Mouse (Mus musculus): ENCODE data around the gene Olfr414. TPM values are rescaled to one million over a fixed set of nuclear protein-coding genes. Genes with fewer than 3 reads are reported as not detected.

Olfr414 gene
- not detected in 2 replicates for polyA plus RNA-seq (2014; fragmentation: Nextera tagmentation; extraction: Ambion mirVana)

GRCm38 (mm10) chr1:174423764-174424163, at the start of gene Olfr414:
Gene Olfr414 (plus strand): TSS chr1:174424064.
- DNase-seq (ENCODE audit: low spot score) (no peak), ATAC-seq (replicated peaks; ENCODE audit: low FRiP score) (no peak)
- 0 out of 2 replicates have a peak, but pooled peaks cover 3% of the 10 kb centered on the region for H3K4me1 ChIP-seq (replicated peaks; ENCODE audit: control insufficient read depth, insufficient read depth, low read length)
- no peaks in the 10 kb centered on the region for H3K9me3 ChIP-seq (ENCODE audit: control insufficient read depth, low read length)
- H3K27ac ChIP-seq (ENCODE audit: low read depth, low read length), result no peak within 1 kb of the TSS
- WGBS, result 67% methylated on average over 1 of the region's 1 CpGs
- H3K36me3 ChIP-seq (ENCODE audit: control insufficient read depth, insufficient read depth, low read length), result no peaks in the 10 kb centered on the region
- no peak within 1 kb of the TSS for H3K9ac ChIP-seq (ENCODE audit: low read depth, low read length)
- H3K4me3 ChIP-seq (ENCODE audit: low read depth, low read length), result no peak within 1 kb of the TSS
- H3K4me2 ChIP-seq, result no peak within 1 kb of the TSS
- no peaks in the 10 kb centered on the region for H3K27me3 ChIP-seq (replicated peaks; ENCODE audit: control insufficient read depth, insufficient read depth, low read length)

- Histone ChIP-seq H3K36me3 (ENCODE audit: control insufficient read depth, insufficient read depth, low read length) (no peaks in the 10 kb centered on the region), H3K4me3 (ENCODE audit: low read depth, low read length) (no peak within 1 kb of the TSS), H3K4me1 (replicated peaks; ENCODE audit: control insufficient read depth, insufficient read depth, low read length) (no peaks in the 10 kb centered on the region), H3K9ac (ENCODE audit: low read depth, low read length) (no peak within 1 kb of the TSS), H3K9me3 (ENCODE audit: control insufficient read depth, low read length) (no peaks in the 10 kb centered on the region), H3K4me2 (no peak within 1 kb of the TSS), H3K27ac (ENCODE audit: low read depth, low read length) (no peak within 1 kb of the TSS), H3K27me3 (replicated peaks; ENCODE audit: control insufficient read depth, insufficient read depth, low read length) (no peaks in the 10 kb centered on the region)
- 86% methylated on average over 2 of the region's 2 CpGs for WGBS
- ATAC-seq (replicated peaks; ENCODE audit: low FRiP score) (no peak), DNase-seq (ENCODE audit: low spot score) (no peak)
These were observed 33.1 kb upstream of the Olfr414 start, which contains the start of gene Olfr248 for GRCm38 (mm10) chr1:174390746-174391145. Gene Olfr248 (plus strand): TSS chr1:174391046.

- H3K4me2 ChIP-seq, result no peak overlapping the region
- ATAC-seq (replicated peaks; ENCODE audit: low FRiP score) (peak; percentile 64), DNase-seq (ENCODE audit: low spot score) (no peak)
- H3K9me3 ChIP-seq (ENCODE audit: control insufficient read depth, low read length), result no peaks in the 10 kb centered on the region
- H3K4me1 ChIP-seq (replicated peaks; ENCODE audit: control insufficient read depth, insufficient read depth, low read length), result 0 out of 2 replicates have a peak, but pooled peaks cover 3% of the 10 kb centered on the region
- no peaks in the 10 kb centered on the region for H3K27me3 ChIP-seq (replicated peaks; ENCODE audit: control insufficient read depth, insufficient read depth, low read length)
- H3K4me3 ChIP-seq (ENCODE audit: low read depth, low read length), result no peak overlapping the region
- WGBS, result 66% methylated on average over 4 of the region's 4 CpGs
- no peaks in the 10 kb centered on the region for H3K36me3 ChIP-seq (ENCODE audit: control insufficient read depth, insufficient read depth, low read length)
- no peak overlapping the region for H3K27ac ChIP-seq (ENCODE audit: low read depth, low read length)
- no peak overlapping the region for H3K9ac ChIP-seq (ENCODE audit: low read depth, low read length)
These were observed 905 bp upstream of the Olfr414 start for GRCm38 (mm10) chr1:174422959-174423358.

DNA sequence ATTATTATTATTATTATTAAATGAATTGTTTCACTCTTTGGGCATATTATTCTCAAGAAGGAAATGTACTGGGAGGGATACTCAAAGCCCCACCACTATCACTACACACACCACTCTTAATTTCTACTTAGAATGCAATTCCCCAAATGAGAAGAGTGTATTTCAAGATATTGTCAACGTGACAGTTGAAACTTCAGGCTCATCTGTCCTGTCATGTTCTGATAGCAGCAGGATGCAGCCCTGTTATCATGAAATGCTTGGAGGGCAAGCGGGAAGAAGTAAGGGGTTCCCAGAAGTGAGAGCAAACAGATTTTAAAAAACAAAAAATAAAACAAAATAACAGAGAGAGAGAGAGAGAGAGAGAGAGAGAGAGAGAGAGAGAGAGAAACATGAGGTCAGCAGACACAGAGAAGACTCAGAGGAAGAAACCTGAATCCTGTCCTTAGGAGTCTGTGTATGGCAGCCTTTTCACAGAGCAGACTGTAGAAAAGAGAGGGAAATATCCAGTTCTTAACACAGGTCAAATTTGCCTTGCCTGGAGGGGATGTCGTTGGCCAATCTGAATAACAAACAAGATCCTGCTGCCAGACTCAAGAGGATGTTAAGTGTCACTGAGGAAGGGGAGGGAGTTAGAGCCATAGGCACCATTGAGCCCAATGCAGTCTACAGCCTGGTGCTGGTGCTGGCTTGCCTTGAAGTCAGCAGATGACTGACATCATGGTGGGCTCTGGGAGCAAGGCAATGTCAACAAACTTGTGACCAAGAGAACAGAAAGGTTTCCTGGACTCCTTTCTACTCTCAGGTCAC, 2.5 kb downstream of the Olfr414 start:
- no peaks in the 10 kb centered on the region for H3K27me3 ChIP-seq (replicated peaks; ENCODE audit: control insufficient read depth, insufficient read depth, low read length)
- 0 out of 2 replicates have a peak, but pooled peaks cover 3% of the 10 kb centered on the region for H3K4me1 ChIP-seq (replicated peaks; ENCODE audit: control insufficient read depth, insufficient read depth, low read length)
- no peaks in the 10 kb centered on the region for H3K36me3 ChIP-seq (ENCODE audit: control insufficient read depth, insufficient read depth, low read length)
- H3K4me2 ChIP-seq, result no peak overlapping the region
- 34% methylated on average over 3 of the region's 3 CpGs for WGBS
- DNase-seq (ENCODE audit: low spot score) (no peak), ATAC-seq (replicated peaks; ENCODE audit: low FRiP score) (peak; percentile 84)
- H3K27ac ChIP-seq (ENCODE audit: low read depth, low read length), result no peak overlapping the region
- no peaks in the 10 kb centered on the region for H3K9me3 ChIP-seq (ENCODE audit: control insufficient read depth, low read length)
- no peak overlapping the region for H3K4me3 ChIP-seq (ENCODE audit: low read depth, low read length)
- no peak overlapping the region for H3K9ac ChIP-seq (ENCODE audit: low read depth, low read length)

- H3K36me3 ChIP-seq (ENCODE audit: control insufficient read depth, insufficient read depth, low read length), result no peaks in the 10 kb centered on the region
- DNase-seq (ENCODE audit: low spot score) (no peak), ATAC-seq (replicated peaks; ENCODE audit: low FRiP score) (no peak)
- 82% methylated on average over 1 of the region's 1 CpGs for WGBS
- no peaks in the 10 kb centered on the region for H3K27me3 ChIP-seq (replicated peaks; ENCODE audit: control insufficient read depth, insufficient read depth, low read length)
- no peaks in the 10 kb centered on the region for H3K9me3 ChIP-seq (ENCODE audit: control insufficient read depth, low read length)
- no peak overlapping the region for H3K27ac ChIP-seq (ENCODE audit: low read depth, low read length)
- H3K4me1 ChIP-seq (replicated peaks; ENCODE audit: control insufficient read depth, insufficient read depth, low read length), result 0 out of 2 replicates have a peak, but pooled peaks cover 3% of the 10 kb centered on the region
- no peak overlapping the region for H3K4me3 ChIP-seq (ENCODE audit: low read depth, low read length)
- H3K4me2 ChIP-seq, result no peak overlapping the region
- H3K9ac ChIP-seq (ENCODE audit: low read depth, low read length), result no peak overlapping the region
These were observed 3.5 kb downstream of the Olfr414 start for GRCm38 (mm10) chr1:174427402-174427801.

DNA sequence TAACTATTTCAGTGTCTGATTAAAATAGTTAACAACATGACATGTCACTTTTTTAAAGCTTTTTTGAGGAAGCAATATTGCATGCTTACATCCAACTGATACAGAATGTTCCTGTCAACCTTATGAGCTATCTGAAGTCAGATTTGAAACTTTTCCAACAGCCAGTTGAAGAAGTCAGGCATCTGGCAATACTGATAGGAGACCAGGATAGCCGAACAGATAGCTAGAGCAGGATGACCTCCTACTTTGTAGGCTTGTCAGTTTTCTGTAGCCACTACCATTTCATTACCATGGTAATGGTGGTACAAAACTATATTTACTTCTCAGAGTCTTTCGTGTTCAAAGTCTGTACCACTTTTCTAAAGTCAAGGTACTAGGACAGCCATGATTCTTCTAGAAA, 4.5 kb downstream of the Olfr414 start:
- Histone ChIP-seq H3K4me2 (no peak overlapping the region), H3K27me3 (replicated peaks; ENCODE audit: control insufficient read depth, insufficient read depth, low read length) (no peaks in the 10 kb centered on the region), H3K27ac (ENCODE audit: low read depth, low read length) (no peak overlapping the region), H3K9me3 (ENCODE audit: control insufficient read depth, low read length) (no peaks in the 10 kb centered on the region), H3K4me3 (ENCODE audit: low read depth, low read length) (no peak overlapping the region), H3K36me3 (ENCODE audit: control insufficient read depth, insufficient read depth, low read length) (no peaks in the 10 kb centered on the region), H3K9ac (ENCODE audit: low read depth, low read length) (no peak overlapping the region), H3K4me1 (replicated peaks; ENCODE audit: control insufficient read depth, insufficient read depth, low read length) (0 out of 2 replicates have a peak, but pooled peaks cover 3% of the 10 kb centered on the region)
- DNase-seq (ENCODE audit: low spot score) (no peak), ATAC-seq (replicated peaks; ENCODE audit: low FRiP score) (peak; percentile 42)
- 55% methylated on average over 2 of the region's 2 CpGs for WGBS

GRCm38 (mm10) chr1:174434121-174434520, 10.3 kb downstream of the Olfr414 start:
- H3K4me2 ChIP-seq, result no peak overlapping the region
- no peaks in the 10 kb centered on the region for H3K4me1 ChIP-seq (replicated peaks; ENCODE audit: control insufficient read depth, insufficient read depth, low read length)
- H3K4me3 ChIP-seq (ENCODE audit: low read depth, low read length), result no peak overlapping the region
- 49% methylated on average over 1 of the region's 1 CpGs for WGBS
- no peaks in the 10 kb centered on the region for H3K36me3 ChIP-seq (ENCODE audit: control insufficient read depth, insufficient read depth, low read length)
- H3K27ac ChIP-seq (ENCODE audit: low read depth, low read length), result no peak overlapping the region
- DNase-seq (ENCODE audit: low spot score) (no peak), ATAC-seq (replicated peaks; ENCODE audit: low FRiP score) (no peak)
- H3K9ac ChIP-seq (ENCODE audit: low read depth, low read length), result no peak overlapping the region
- no peaks in the 10 kb centered on the region for H3K9me3 ChIP-seq (ENCODE audit: control insufficient read depth, low read length)
- H3K27me3 ChIP-seq (replicated peaks; ENCODE audit: control insufficient read depth, insufficient read depth, low read length), result no peaks in the 10 kb centered on the region

GRCm38 (mm10) chr1:174441782-174442181, 17.9 kb downstream of the Olfr414 start, which contains the start of gene Olfr220:
Gene Olfr220 (plus strand): TSS chr1:174442082.
- WGBS, result 71% methylated on average over 1 of the region's 1 CpGs
- H3K9ac ChIP-seq (ENCODE audit: low read depth, low read length), result no peak within 1 kb of the TSS
- DNase-seq (ENCODE audit: low spot score) (no peak), ATAC-seq (replicated peaks; ENCODE audit: low FRiP score) (no peak)
- no peaks in the 10 kb centered on the region for H3K36me3 ChIP-seq (ENCODE audit: control insufficient read depth, insufficient read depth, low read length)
- no peak within 1 kb of the TSS for H3K27ac ChIP-seq (ENCODE audit: low read depth, low read length)
- no peaks in the 10 kb centered on the region; the same call in 1 of the 2 replicates for H3K4me1 ChIP-seq (replicated peaks; ENCODE audit: control insufficient read depth, insufficient read depth, low read length)
- no peak within 1 kb of the TSS for H3K4me3 ChIP-seq (ENCODE audit: low read depth, low read length)
- H3K4me2 ChIP-seq, result no peak within 1 kb of the TSS
- H3K9me3 ChIP-seq (ENCODE audit: control insufficient read depth, low read length), result no peaks in the 10 kb centered on the region
- H3K27me3 ChIP-seq (replicated peaks; ENCODE audit: control insufficient read depth, insufficient read depth, low read length), result no peaks in the 10 kb centered on the region

DNA sequence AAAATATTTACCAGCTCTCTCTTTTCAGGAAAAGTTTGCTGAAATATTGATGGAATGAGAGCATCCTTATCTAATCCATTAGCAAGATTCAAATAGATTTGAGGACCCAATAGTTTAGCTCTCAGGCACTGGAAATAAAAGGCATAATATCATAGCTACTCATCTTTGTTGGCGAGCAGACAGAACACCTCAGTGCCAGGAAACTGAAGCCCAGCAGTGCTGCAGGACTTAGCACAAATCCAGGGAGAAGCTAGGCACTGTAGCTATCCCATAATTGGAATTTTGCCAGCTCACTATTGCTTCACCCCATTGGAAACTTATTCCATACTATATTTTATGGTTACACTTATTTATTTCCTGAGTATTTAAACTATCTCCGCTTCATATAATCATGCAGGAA, 31.2 kb downstream of the Olfr414 start:
- Histone ChIP-seq H3K9ac (ENCODE audit: low read depth, low read length) (no peak overlapping the region), H3K4me1 (replicated peaks; ENCODE audit: control insufficient read depth, insufficient read depth, low read length) (no peaks in the 10 kb centered on the region), H3K36me3 (ENCODE audit: control insufficient read depth, insufficient read depth, low read length) (no peaks in the 10 kb centered on the region), H3K27me3 (replicated peaks; ENCODE audit: control insufficient read depth, insufficient read depth, low read length) (no peaks in the 10 kb centered on the region), H3K9me3 (ENCODE audit: control insufficient read depth, low read length) (no peaks in the 10 kb centered on the region), H3K4me3 (ENCODE audit: low read depth, low read length) (no peak overlapping the region), H3K4me2 (no peak overlapping the region), H3K27ac (ENCODE audit: low read depth, low read length) (no peak overlapping the region)
- ATAC-seq (replicated peaks; ENCODE audit: low FRiP score) (no peak), DNase-seq (ENCODE audit: low spot score) (no peak)
- WGBS, result 82% methylated on average over 2 of the region's 2 CpGs

All from liver, embryonic 11.5 days (tissue).